Mouse (Mus musculus) midbrain, embryonic 14.5 days (tissue): ENCODE data around the gene Cd82. TPM values are rescaled to one million over a fixed set of nuclear protein-coding genes. Genes with fewer than 3 reads are reported as not detected.

Source experiments
- ATAC-seq: fragments of 200-750 bp; cut with Nextera tagmentation; 2 replicates; pipeline ENCODE4 v1.8.0; 2017; ENCODE audit warnings: moderate number of reproducible peaks, moderate library complexity; ENCODE audit not compliant: low FRiP score, low TSS enrichment
- DNase-seq: peaks from one replicate; pipeline ENCODE4 v3.0.0-alpha.2; 2015
- H3K27ac ChIP-seq: fragments of 300-500 bp; sonication (generic); replicated peaks from 2 replicates; pipeline ENCODE4 v1.5.1; 2014; ENCODE audit warnings: mild to moderate bottlenecking, low read depth, low read length, moderate library complexity
- H3K27me3 ChIP-seq: fragments of 300-500 bp; sonication (generic); 2 replicates; pipeline ENCODE4 v1.6.1; 2014; ENCODE audit warnings: low read length, control low read depth, mixed read lengths; ENCODE audit not compliant: control insufficient read depth, insufficient read depth
- H3K36me3 ChIP-seq: fragments of 300-500 bp; sonication (generic); 2 replicates; pipeline ENCODE4 v1.6.1; 2014; ENCODE audit warnings: low read length, control low read depth; ENCODE audit not compliant: control insufficient read depth, insufficient read depth
- H3K4me1 ChIP-seq: fragments of 300-500 bp; sonication (generic); 2 replicates; pipeline ENCODE4 v1.6.1; 2014; ENCODE audit warnings: mild to moderate bottlenecking, antibody characterized with exemption, low read length, control low read depth; ENCODE audit not compliant: control insufficient read depth, insufficient read depth
- H3K4me2 ChIP-seq: fragments of 300-500 bp; sonication (generic); 2 replicates; pipeline ENCODE4 v1.6.1; 2014; ENCODE audit warnings: mild to moderate bottlenecking, low read length, moderate library complexity
- H3K4me3 ChIP-seq: fragments of 300-500 bp; sonication (generic); replicated peaks from 2 replicates; pipeline ENCODE4 v1.5.1; 2014; ENCODE audit warnings: low read depth, low read length
- H3K9ac ChIP-seq: fragments of 300-500 bp; sonication (generic); replicated peaks from 2 replicates; pipeline ENCODE4 v1.6.1; 2014; ENCODE audit warnings: mild to moderate bottlenecking, low read length, moderate library complexity
- H3K9me3 ChIP-seq: fragments of 300-500 bp; sonication (generic); 2 replicates; pipeline ENCODE4 v1.6.1; 2016; ENCODE audit warnings: low read length, control low read depth, mixed read lengths; ENCODE audit not compliant: control insufficient read depth
- WGBS: fragments of 180-500 bp; shearing (Covaris S2); extraction: QIAGEN DNeasy Blood & Tissue Kit; methylation state at CpG from one replicate; pipeline ENCODE4 v1.1.7; 2014; 5-methylcytosine and 5-hydroxymethylcytosine counted together
- polyA plus RNA-seq: library from polyadenylated mRNA; unstranded; fragments of >200 nt; fragmentation: Nextera tagmentation; extraction: Ambion mirVana; gene quantifications from 2 replicates; pipeline ENCODE4 v1.2.1, GENCODE M21; 2014

Cd82 gene
- polyA plus RNA-seq, 1 experiment from 2014 or later, result 14.1 TPM

DNA sequence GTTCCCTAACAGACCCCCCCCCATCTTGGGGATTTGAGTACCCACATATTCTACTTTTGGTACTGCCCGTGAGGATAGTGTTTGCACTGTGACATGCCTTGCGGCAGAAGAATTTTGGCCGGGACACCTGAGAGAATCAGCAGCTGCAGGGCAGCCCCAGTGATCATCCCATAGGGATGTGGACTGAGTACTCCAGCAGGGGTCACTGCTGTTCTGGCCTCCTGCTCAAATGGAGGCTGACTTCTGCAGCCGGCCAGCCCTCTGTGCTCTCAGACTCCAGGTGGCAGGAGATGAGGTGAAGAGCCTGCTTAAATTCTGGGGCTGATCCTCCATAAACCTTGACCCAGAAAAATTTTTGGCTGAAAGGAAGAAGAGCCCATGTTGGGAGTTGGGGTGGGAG lies 58.8 kb downstream of the Cd82 start:
- no peak overlapping the region for H3K4me2 ChIP-seq
- H3K4me1 ChIP-seq, result no peaks in the 10 kb centered on the region
- no peak overlapping the region for H3K9ac ChIP-seq
- 40% methylated on average over 4 of the region's 4 CpGs for WGBS
- no peak overlapping the region for H3K27ac ChIP-seq
- DNase-seq (no peak), ATAC-seq (no peak)
- H3K36me3 ChIP-seq, result no peaks in the 10 kb centered on the region
- no peak overlapping the region for H3K4me3 ChIP-seq
- H3K9me3 ChIP-seq, result no peaks in the 10 kb centered on the region
- H3K27me3 ChIP-seq, result no peaks in the 10 kb centered on the region

DNA sequence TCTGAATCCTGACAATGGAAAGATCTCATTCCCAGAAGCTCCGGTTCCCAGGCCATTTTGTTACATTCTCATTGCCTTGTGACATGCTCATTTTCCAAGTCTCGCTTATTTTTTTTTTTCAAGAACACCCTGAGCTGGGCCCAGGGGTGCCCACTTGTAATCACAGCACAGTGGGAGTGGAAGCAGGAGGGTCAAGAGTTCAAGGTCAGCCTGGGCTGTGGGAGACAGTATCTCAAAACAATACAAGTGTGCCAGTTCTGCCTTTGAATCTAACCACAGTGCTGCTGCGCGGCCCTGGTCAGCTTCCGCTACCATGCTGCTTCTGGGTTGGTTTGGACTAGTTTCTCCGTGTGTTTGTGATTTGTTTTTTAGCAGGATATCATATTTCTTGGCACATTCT lies 59.7 kb downstream of the Cd82 start:
- WGBS, result 79% methylated on average over 6 of the region's 6 CpGs
- Histone ChIP-seq H3K4me3 (no peak overlapping the region), H3K4me1 (no peaks in the 10 kb centered on the region), H3K9ac (no peak overlapping the region), H3K36me3 (no peaks in the 10 kb centered on the region), H3K27me3 (no peaks in the 10 kb centered on the region), H3K27ac (no peak overlapping the region), H3K4me2 (no peak overlapping the region), H3K9me3 (no peaks in the 10 kb centered on the region)
- no peak for DNase-seq
- no peak for ATAC-seq

DNA sequence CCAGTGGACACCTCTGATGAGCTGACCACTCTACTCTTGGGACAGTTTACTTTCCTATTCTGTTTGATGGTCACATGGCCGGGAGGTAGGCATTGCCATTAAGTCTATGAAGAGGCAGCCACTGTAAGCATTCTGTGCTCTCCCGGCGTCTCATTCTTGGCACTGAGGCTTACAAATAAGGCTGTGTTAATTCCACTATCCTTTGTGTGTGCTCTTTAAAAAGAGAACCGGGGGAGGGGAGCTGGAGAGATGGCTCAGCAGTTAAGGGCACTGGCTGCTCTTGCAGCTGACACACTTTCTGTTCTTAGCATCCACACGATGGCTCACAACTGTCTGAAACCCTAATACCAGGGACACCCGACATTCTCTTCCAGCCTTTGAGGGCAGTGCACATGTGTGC lies 71.7 kb downstream of the Cd82 start:
- Histone ChIP-seq H3K4me3 (no peak overlapping the region), H3K9me3 (no peaks in the 10 kb centered on the region), H3K9ac (no peak overlapping the region), H3K4me2 (no peak overlapping the region), H3K27me3 (no peaks in the 10 kb centered on the region), H3K27ac (no peak overlapping the region), H3K4me1 (peaks cover 19% of the 10 kb centered on the region), H3K36me3 (no peaks in the 10 kb centered on the region)
- WGBS, result 22% methylated on average over 6 of the region's 6 CpGs
- DNase-seq, result peak; percentile 63
- no peak; the same call in 1 of the 2 replicates for ATAC-seq

DNA sequence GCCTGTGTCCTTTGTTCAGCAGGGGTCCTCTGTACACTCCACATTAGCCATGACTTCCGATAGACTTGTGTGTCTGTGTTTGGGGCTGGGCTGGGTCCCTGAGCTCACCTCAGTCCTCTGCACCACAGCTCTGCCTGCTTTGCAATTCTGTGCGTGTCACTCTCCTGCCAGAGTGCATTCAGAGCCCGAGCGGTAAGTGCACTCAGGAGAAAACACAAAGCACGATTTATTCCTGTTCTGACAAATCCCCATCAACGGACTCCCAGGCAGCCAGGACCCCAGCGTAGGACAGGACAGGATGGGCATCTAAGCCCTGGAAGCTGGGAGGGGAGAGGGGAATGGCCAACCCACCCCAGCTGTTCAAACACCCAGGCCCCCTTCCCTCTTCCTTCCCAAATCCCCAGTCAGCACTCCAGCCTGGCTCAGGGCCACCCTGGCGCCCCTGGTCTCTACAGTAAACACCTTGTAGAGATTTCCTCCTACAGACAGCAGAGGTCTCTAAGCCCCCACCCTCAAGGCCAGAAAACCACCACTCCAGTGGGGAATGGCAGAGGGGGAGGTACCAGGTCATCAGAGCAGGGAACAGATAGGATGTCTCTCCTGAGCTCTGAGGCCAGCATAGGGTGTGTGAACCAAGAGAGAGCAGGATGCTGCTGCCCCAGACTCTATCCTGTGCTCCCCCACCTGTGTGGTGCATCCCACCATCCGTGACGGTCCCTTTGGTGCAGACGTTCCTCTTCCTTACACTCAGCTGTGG lies 72.6 kb downstream of the Cd82 start:
- WGBS, result 30% methylated on average over 11 of the region's 11 CpGs

DNA sequence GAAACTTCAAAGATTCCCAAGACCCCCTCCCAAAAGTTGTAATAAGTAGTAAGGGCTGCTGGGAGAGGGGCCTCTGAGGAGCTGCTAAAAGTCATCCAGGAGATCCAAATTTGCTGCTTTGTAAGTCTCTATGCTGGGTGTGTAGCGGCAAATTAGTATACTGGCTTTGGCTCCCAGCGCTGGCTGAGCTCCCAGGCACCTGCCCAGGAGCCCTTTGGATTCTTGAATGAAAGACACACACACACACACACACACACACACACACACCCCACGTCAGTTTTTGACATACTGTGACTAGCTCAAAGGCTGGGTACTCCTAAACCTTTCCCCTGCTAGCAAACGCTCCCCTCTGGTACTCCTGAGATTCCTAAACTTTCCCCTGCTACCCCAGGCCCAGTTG lies 76.0 kb downstream of the Cd82 start:
- H3K4me3 ChIP-seq, result no peak overlapping the region
- 71% methylated on average over 4 of the region's 4 CpGs for WGBS
- H3K4me1 ChIP-seq, result peaks cover 19% of the 10 kb centered on the region
- DNase-seq (no peak), ATAC-seq (no peak)
- H3K4me2 ChIP-seq, result no peak overlapping the region
- H3K9ac ChIP-seq, result no peak overlapping the region
- no peaks in the 10 kb centered on the region for H3K36me3 ChIP-seq
- H3K27me3 ChIP-seq, result no peaks in the 10 kb centered on the region
- no peaks in the 10 kb centered on the region for H3K9me3 ChIP-seq
- H3K27ac ChIP-seq, result no peak overlapping the region

More for the DNA sequence above, 72.6 kb downstream of the Cd82 start:
- 0 out of 2 replicates have a peak overlapping the region, but pooled peaks have one; percentile 12 for H3K4me2 ChIP-seq
- no peaks in the 10 kb centered on the region for H3K36me3 ChIP-seq
- DNase-seq (peak; percentile 66), ATAC-seq (peak; percentile 35; the same call in 1 of the 2 replicates)
- H3K27me3 ChIP-seq, result no peaks in the 10 kb centered on the region
- H3K4me1 ChIP-seq, result peaks cover 19% of the 10 kb centered on the region
- H3K9ac ChIP-seq, result no peak overlapping the region
- no peak overlapping the region for H3K4me3 ChIP-seq
- H3K27ac ChIP-seq, result peak overlapping the region; percentile 63
- H3K9me3 ChIP-seq, result no peaks in the 10 kb centered on the region

DNA sequence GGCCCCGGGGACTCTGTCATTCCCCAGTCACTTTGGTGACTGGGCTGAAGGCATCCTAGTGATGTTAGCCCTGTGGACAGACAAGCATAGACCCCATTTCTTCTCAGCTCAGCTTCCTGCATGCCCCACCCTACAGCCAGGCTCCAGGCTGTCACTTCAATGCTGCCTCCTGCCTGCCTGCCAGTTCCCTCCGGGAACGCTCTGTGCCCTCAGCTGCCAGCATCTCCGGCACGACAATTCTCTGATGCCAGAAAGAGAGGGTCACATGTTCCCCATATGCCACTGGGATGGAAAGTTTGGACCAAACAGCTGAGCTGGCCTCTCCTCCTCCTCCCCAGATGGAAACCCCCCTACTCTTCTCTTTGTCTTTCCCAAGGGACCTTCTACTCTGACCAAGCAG lies 79.1 kb downstream of the Cd82 start:
- DNase-seq (no peak), ATAC-seq (no peak)
- WGBS, result 79% methylated on average over 5 of the region's 5 CpGs
- Histone ChIP-seq H3K36me3 (no peaks in the 10 kb centered on the region), H3K4me1 (0 out of 2 replicates have a peak, but pooled peaks cover 2% of the 10 kb centered on the region), H3K27ac (no peak overlapping the region), H3K4me2 (no peak overlapping the region), H3K4me3 (no peak overlapping the region), H3K9me3 (no peaks in the 10 kb centered on the region), H3K27me3 (no peaks in the 10 kb centered on the region), H3K9ac (no peak overlapping the region)

DNA sequence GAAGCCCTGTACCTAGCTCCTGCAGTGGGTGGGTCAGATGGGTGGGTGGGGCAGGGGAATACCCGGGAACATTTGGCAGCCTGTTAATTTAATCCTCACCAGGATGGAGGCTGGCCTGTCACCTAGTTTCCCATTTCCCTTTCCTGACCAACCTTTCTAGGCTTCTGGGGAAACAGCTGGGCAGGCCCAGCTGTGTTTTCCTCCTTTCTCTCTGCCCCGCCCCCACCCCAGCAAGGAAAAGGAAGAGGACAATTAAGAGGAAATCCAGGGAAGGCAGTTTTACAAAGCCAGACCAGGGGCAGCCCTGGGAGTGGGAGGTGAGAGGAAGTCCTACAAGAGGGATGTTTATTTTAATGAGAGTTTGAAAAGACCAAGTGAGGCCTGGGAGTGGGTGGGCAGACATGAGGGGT lies 82.3 kb downstream of the Cd82 start:
- H3K4me3 ChIP-seq, result no peak overlapping the region
- H3K36me3 ChIP-seq, result no peaks in the 10 kb centered on the region
- 0 out of 2 replicates have a peak, but pooled peaks cover 2% of the 10 kb centered on the region for H3K4me1 ChIP-seq
- no peak overlapping the region for H3K9ac ChIP-seq
- no peaks in the 10 kb centered on the region for H3K9me3 ChIP-seq
- WGBS, result 45% methylated on average over 2 of the region's 2 CpGs
- ATAC-seq, result no peak
- DNase-seq, result no peak
- H3K4me2 ChIP-seq, result no peak overlapping the region
- no peaks in the 10 kb centered on the region for H3K27me3 ChIP-seq
- no peak overlapping the region for H3K27ac ChIP-seq

DNA sequence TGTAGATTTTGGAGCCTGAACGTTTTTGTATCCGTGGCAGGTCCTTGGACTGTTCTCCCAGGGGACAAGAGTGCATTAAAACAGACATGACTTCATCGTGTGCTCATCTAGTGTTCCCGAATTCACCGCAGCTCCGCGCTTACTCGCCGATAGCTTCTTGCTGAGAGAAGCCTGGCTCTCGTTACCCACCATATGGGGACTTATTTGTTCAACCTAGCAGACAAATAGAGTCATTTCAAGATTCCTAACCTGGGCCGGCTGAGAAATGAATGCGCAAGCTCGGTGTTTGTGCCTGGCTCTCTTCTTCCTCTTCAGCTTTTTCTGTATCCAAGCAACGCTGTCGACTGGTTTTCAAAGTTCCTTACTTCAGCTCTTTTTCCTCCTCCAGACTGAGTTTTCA lies 85.1 kb downstream of the Cd82 start:
- peak; percentile 58 for DNase-seq

DNA sequence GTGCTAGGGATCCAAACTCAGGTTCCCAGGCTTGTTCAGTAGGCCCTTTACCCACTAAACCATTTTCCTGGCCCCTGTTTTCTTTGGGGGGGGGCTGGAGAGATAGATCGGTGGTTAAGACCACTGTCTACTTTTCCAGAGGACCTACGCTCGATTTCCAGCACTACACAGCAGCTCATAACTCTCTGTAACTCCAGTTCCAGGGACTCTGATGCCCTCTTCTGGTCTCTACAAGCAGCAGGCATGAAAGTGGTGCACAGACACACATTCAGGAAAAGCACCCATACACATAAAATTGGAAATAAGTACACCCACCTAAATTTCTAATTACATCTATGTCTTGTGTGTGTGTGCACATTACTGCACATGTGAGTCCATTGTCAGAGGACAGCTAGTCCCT lies 85.8 kb downstream of the Cd82 start:
- H3K27ac ChIP-seq, result no peak overlapping the region
- H3K9me3 ChIP-seq, result no peaks in the 10 kb centered on the region
- H3K4me3 ChIP-seq, result no peak overlapping the region
- DNase-seq (no peak), ATAC-seq (no peak)
- H3K9ac ChIP-seq, result no peak overlapping the region
- H3K4me2 ChIP-seq, result no peak overlapping the region
- H3K36me3 ChIP-seq, result no peaks in the 10 kb centered on the region
- H3K4me1 ChIP-seq, result 0 out of 2 replicates have a peak, but pooled peaks cover 2% of the 10 kb centered on the region
- H3K27me3 ChIP-seq, result no peaks in the 10 kb centered on the region
- 97% methylated on average over 3 of the region's 3 CpGs for WGBS

More for the DNA sequence above, 85.1 kb downstream of the Cd82 start:
- Histone ChIP-seq H3K4me3 (no peak overlapping the region), H3K36me3 (no peaks in the 10 kb centered on the region), H3K27ac (no peak overlapping the region), H3K4me1 (0 out of 2 replicates have a peak, but pooled peaks cover 2% of the 10 kb centered on the region), H3K4me2 (no peak overlapping the region), H3K9ac (no peak overlapping the region), H3K27me3 (no peaks in the 10 kb centered on the region), H3K9me3 (no peaks in the 10 kb centered on the region)
- ATAC-seq, result no peak
- 58% methylated on average over 15 of the region's 15 CpGs for WGBS
